Mouse (Mus musculus) intestine, embryonic 16.5 days (tissue): ENCODE measurements around the gene Usp7. TPM values are rescaled to one million over a fixed set of nuclear protein-coding genes. Genes with fewer than 3 reads are reported as not detected.
"Not testable (repeated sequence)": the region's sequence is repeated elsewhere in the genome, so short reads cannot be mapped to it uniquely, and the experiment has no call there.

Experiments
- ATAC-seq: fragments of 200-750 bp; cut with Nextera tagmentation; 2 replicates; pipeline ENCODE4 v1.8.0; 2017; ENCODE audit warnings: moderate TSS enrichment, moderate library complexity
- H3K27ac ChIP-seq: fragments of 300-500 bp; sonication (generic); 2 replicates; pipeline ENCODE4 v1.5.1; 2014; ENCODE audit warnings: mild to moderate bottlenecking, low read length
- H3K27me3 ChIP-seq: fragments of 300-500 bp; sonication (generic); replicated peaks from 2 replicates; pipeline ENCODE4 v1.6.1; 2014; ENCODE audit warnings: low read length, control low read depth, mixed read lengths; ENCODE audit not compliant: control insufficient read depth, insufficient read depth
- H3K36me3 ChIP-seq: fragments of 300-500 bp; sonication (generic); 2 replicates; pipeline ENCODE4 v1.6.1; 2014; ENCODE audit warnings: low read length, control low read depth; ENCODE audit not compliant: control insufficient read depth, insufficient read depth
- H3K4me1 ChIP-seq: fragments of 300-500 bp; sonication (generic); 2 replicates; pipeline ENCODE4 v1.6.1; 2014; ENCODE audit warnings: low read length, control low read depth, mixed read lengths; ENCODE audit not compliant: control insufficient read depth, insufficient read depth
- H3K4me2 ChIP-seq: fragments of 300-500 bp; sonication (generic); 2 replicates; pipeline ENCODE4 v1.6.1; 2014; ENCODE audit warnings: low read depth, low read length, control low read depth
- H3K4me3 ChIP-seq: fragments of 300-500 bp; sonication (generic); 2 replicates; pipeline ENCODE4 v1.5.1; 2014; ENCODE audit warnings: mild to moderate bottlenecking, low read length
- H3K9ac ChIP-seq: fragments of 300-500 bp; sonication (generic); 2 replicates; pipeline ENCODE4 v1.6.1; 2014; ENCODE audit warnings: low read depth, low read length
- H3K9me3 ChIP-seq: fragments of 300-500 bp; sonication (generic); 2 replicates; pipeline ENCODE4 v1.6.1; 2016; ENCODE audit warnings: low read length, control low read depth; ENCODE audit not compliant: control insufficient read depth
- WGBS: fragments of 180-500 bp; shearing (Covaris S2); extraction: QIAGEN DNeasy Blood & Tissue Kit; methylation state at CpG from one replicate; pipeline ENCODE4 v1.1.7; 2014; 5-methylcytosine and 5-hydroxymethylcytosine counted together
- polyA plus RNA-seq: library from polyadenylated mRNA; unstranded; fragments of >200 nt; fragmentation: Nextera tagmentation; extraction: Ambion mirVana; gene quantifications from 2 replicates; pipeline ENCODE4 v1.2.1, GENCODE M21; 2015

The Usp7 gene
- polyA plus RNA-seq, 1 experiment from 2014 or later = 19.1 TPM

DNA sequence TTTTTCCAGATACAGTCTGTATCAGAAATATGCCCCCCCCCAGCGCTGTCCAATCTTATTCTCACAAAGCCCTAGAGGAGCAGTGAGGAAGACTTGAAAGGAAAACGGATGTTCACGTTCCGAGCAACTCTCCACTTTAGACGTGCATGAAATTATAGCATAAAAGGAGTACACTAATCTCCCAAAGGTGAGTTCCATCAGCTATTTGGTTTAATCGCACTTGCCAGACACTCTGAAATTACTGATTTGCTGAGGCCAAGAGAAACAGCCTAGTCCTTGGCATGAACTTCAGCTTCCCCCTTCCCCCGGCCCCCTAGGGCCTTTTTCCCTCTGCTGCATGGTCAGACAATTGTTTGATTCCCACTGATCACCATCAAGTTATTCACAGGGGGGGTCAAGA is 55.4 kb downstream of the Usp7 start:
- H3K4me3 ChIP-seq = peak overlapping the region; percentile 98
- no peaks in the 10 kb centered on the region for H3K9me3 ChIP-seq
- no peaks in the 10 kb centered on the region for H3K36me3 ChIP-seq
- WGBS = 4% methylated on average over 7 of the region's 7 CpGs
- H3K4me2 ChIP-seq = peak overlapping the region; percentile 92
- H3K27me3 ChIP-seq = no peaks in the 10 kb centered on the region
- no peak for ATAC-seq
- H3K4me1 ChIP-seq = peaks cover 25% of the 10 kb centered on the region
- H3K27ac ChIP-seq = no peak overlapping the region
- H3K9ac ChIP-seq = peak overlapping the region; percentile 96

DNA sequence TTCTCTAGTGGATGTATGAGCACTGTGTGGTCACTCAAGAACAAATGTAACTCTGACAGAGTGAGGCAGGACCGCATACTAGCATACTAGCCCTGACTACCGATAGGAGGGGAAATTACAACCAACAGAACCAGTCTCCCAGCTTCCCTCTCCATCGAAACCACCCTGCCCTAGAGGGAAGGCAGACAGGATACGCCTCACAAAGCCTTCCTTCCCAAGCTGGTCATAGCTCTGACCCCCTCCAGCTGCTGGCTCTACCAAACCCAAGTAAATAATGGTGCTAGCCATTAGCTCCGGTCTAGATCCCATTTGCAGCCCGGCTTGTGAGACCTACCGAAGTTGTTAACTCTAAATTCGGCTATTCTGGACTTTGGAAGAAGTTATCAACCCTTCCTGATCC is 56.1 kb downstream of the Usp7 start:
- peak overlapping the region; percentile 92 for H3K4me2 ChIP-seq
- H3K9ac ChIP-seq = peak overlapping the region; percentile 96
- 13% methylated on average over 8 of the region's 8 CpGs for WGBS
- no peaks in the 10 kb centered on the region for H3K36me3 ChIP-seq
- H3K4me1 ChIP-seq = peaks cover 28% of the 10 kb centered on the region
- H3K4me3 ChIP-seq = peak overlapping the region; percentile 98
- H3K27ac ChIP-seq = no peak overlapping the region
- no peaks in the 10 kb centered on the region for H3K9me3 ChIP-seq
- ATAC-seq = no peak
- no peaks in the 10 kb centered on the region for H3K27me3 ChIP-seq

DNA sequence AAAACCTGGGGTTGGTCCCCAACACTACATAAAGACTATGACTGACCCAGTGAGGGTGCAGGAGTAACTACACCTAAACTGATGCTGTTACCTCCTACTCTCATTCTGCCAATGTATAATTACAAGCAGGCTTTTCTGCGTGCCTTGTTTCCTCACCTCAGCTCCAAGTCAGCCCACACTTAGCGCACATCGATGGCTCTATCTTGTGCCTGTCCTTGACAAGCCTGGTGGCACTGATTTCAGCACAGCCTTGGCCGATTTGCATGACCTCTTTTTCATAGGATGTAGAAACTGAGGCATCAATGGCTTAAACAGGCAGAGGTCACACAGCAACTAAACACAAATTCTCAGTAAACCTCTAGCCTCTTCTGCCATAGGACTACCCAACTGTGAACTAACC is 57.4 kb downstream of the Usp7 start:
- no peak for ATAC-seq
- WGBS = 63% methylated on average over 4 of the region's 4 CpGs
- Histone ChIP-seq H3K4me2 (no peak overlapping the region), H3K27me3 (no peaks in the 10 kb centered on the region), H3K9me3 (no peaks in the 10 kb centered on the region), H3K36me3 (no peaks in the 10 kb centered on the region), H3K4me3 (no peak overlapping the region), H3K9ac (no peak overlapping the region), H3K4me1 (peaks cover 29% of the 10 kb centered on the region), H3K27ac (no peak overlapping the region)

DNA sequence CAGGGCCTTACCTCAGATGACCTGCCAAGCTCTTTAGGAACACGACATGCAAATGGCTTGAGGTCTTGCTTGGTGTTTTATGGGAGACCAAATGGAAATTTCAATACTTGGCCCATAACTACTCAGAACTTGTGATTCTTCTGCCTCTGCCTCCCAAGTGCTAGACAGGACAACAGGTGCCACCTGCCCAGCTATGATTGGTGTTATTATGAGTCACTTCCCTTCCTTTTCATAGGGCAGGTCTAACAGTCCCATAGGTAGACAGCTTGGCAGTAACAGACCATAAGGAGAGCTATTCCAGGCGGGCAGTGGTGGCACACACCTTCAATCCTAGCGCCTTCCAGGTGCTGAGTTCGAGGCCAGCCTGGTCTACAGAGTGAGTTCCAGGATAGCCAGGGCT is 58.5 kb downstream of the Usp7 start:
- WGBS = 90% methylated on average over 4 of the region's 4 CpGs
- Histone ChIP-seq H3K4me1 (peaks cover 39% of the 10 kb centered on the region), H3K4me3 (no peak overlapping the region), H3K27me3 (no peaks in the 10 kb centered on the region), H3K9me3 (no peaks in the 10 kb centered on the region), H3K36me3 (no peaks in the 10 kb centered on the region), H3K4me2 (no peak overlapping the region), H3K9ac (no peak overlapping the region), H3K27ac (no peak overlapping the region)
- no peak for ATAC-seq

DNA sequence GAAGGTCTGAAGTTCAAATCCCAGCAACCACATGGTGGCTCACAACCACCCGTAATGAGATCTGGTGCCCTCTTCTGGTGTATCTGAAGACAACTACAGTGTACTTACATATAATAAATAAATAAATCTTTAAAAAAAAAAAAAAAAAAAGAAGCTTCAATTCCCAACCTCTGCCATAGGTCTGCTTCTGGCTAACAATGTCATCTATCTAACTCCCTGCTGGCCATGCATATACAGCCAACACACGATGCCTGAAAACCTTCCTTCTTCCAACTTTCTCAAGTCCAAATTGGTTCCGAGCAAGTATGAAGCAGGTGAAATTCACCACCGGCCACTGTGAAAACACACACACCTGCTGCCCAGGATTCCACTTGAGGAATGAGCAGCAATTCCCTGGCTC is 59.7 kb downstream of the Usp7 start:
- 86% methylated on average over 3 of the region's 4 CpGs for WGBS
- H3K4me3 ChIP-seq, H3K36me3 ChIP-seq, H3K27ac ChIP-seq, H3K9ac ChIP-seq, ATAC-seq, H3K4me2 ChIP-seq, H3K9me3 ChIP-seq, H3K27me3 ChIP-seq: not testable (repeated sequence)
- H3K4me1 ChIP-seq = peaks cover 39% of the 10 kb centered on the region

DNA sequence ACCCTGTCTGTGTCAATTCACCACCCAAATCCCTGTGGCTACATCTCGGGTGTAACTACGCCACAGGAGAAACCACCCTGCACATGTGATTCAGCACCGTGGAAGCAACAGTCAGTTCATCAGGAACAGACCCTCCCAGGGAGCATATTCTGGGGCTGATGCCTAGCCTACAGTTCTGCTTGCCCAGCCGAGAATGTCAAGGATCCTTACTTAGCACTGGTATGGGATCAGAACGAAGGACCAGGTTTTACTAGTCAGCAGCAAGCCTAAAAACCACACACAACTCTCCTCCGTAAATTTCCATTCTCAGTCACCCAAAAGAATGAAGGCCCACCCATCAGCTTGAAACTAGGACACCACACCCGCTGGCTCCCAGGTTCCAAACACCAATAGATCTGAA is 60.5 kb downstream of the Usp7 start:
- WGBS = 84% methylated on average over 7 of the region's 7 CpGs
- no peaks in the 10 kb centered on the region for H3K9me3 ChIP-seq
- H3K4me3 ChIP-seq = no peak overlapping the region
- no peak overlapping the region for H3K4me2 ChIP-seq
- peaks cover 37% of the 10 kb centered on the region for H3K4me1 ChIP-seq
- no peak overlapping the region for H3K9ac ChIP-seq
- no peaks in the 10 kb centered on the region for H3K27me3 ChIP-seq
- no peak overlapping the region for H3K27ac ChIP-seq
- H3K36me3 ChIP-seq = no peaks in the 10 kb centered on the region
- ATAC-seq = no peak

DNA sequence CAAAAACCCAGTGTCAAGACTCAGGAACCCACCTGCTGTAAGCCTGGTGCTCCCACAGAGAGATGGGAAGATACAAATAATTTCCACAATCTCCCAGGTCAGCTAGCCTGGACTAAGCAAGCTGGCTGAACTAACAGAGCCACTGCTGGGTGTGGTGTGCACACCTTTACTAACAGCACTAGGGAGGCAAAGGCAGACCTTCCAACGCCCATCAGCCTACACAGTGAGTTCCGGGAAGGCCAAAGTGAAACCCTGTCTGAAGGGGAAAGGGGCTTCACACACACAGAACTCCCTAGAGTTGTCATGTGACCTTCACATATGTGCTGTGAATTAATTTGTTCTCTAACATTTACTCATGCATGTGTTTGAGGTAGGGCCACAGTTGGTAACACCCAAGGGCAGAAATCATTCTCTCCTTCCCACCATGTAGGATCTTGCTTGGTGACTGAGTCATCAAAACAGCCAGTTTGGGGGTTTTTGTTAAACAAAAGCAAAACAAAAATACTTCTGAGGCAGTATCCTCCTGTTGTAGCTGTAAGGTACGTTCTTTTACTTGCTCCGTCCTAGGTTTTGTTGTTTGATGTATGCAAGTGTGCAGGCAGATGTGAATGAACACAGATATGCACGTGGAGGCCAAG is 63.9 kb downstream of the Usp7 start:
- H3K4me3 ChIP-seq = no peak overlapping the region
- 86% methylated on average over 5 of the region's 5 CpGs for WGBS
- H3K4me2 ChIP-seq = no peak overlapping the region
- H3K9ac ChIP-seq = no peak overlapping the region
- peaks cover 20% of the 10 kb centered on the region for H3K4me1 ChIP-seq
- no peak overlapping the region for H3K27ac ChIP-seq
- no peaks in the 10 kb centered on the region for H3K27me3 ChIP-seq
- no peak for ATAC-seq
- no peaks in the 10 kb centered on the region for H3K36me3 ChIP-seq
- H3K9me3 ChIP-seq = no peaks in the 10 kb centered on the region

DNA sequence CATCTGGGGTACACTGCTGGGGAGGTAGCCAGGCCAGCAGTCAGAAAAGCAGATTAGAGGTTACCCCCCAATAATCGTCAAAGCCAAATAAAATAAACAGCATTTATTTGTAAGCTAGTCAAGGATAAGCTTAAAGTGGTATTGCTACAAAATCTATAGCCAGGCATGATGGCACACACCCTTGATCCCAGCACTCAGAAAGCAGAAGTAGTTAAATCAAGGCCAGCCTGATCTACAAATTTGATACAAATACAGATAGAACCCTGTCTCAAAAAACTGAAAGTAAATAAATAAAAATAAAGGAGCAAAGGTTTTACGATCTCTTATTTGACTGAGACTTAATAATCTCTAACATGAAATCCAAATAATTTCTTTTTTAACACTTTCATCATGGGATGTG is 66.3 kb downstream of the Usp7 start:
- Histone ChIP-seq H3K36me3 (no peaks in the 10 kb centered on the region), H3K9ac (no peak overlapping the region), H3K9me3 (no peaks in the 10 kb centered on the region), H3K27me3 (no peaks in the 10 kb centered on the region), H3K4me1 (peaks cover 17% of the 10 kb centered on the region), H3K4me2 (no peak overlapping the region), H3K27ac (no peak overlapping the region), H3K4me3 (no peak overlapping the region)
- WGBS = 83% methylated on average over 2 of the region's 2 CpGs
- ATAC-seq = no peak

DNA sequence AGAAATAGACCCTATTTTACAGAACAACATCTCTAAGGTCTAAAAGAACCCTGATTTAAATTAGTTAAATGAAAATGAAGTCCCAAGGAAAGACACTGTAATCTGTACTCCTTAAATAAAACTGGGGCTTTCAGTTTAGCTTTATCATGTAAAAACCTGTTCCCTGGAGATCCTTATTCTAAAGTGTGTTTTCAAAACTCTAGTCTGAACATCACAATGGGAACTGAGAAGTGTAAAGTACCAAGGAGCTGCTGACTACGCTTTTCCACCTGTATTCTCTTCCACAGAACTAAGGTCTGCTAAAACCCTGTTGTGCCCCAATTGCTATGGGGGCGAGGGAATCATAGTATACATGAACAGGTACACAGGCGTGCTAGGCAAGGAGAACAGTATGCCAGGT is 68.1 kb downstream of the Usp7 start:
- Histone ChIP-seq H3K4me1 (peaks cover 9% of the 10 kb centered on the region), H3K4me3 (no peak overlapping the region), H3K27ac (no peak overlapping the region), H3K9me3 (no peaks in the 10 kb centered on the region), H3K9ac (no peak overlapping the region), H3K27me3 (no peaks in the 10 kb centered on the region), H3K4me2 (no peak overlapping the region), H3K36me3 (no peaks in the 10 kb centered on the region)
- WGBS = 89% methylated on average over 3 of the region's 3 CpGs
- ATAC-seq = no peak

DNA sequence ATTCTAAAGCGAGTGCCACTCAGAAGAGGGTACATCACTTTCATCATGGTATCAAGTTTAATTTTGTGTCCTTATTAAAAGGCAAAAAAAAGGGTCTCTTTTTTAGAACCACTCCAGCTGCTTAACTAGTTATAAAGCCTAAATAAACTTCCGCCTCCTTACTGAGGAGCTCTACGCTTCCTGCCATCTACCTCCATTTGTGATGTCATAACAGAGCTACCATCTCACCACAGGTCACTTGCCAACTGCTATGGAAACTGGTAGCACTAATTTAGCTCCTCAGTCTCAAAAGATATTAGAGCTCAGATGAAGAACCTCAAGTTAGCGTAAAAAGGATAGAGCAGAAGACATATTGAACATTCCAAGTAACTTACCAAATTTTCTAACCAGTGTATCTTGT is 71.7 kb downstream of the Usp7 start:
- WGBS = 90% methylated on average over 4 of the region's 4 CpGs
- Histone ChIP-seq H3K4me3 (no peak overlapping the region), H3K27me3 (no peaks in the 10 kb centered on the region), H3K9ac (no peak overlapping the region), H3K4me2 (no peak overlapping the region), H3K4me1 (peaks cover 14% of the 10 kb centered on the region), H3K27ac (no peak overlapping the region), H3K36me3 (0 out of 2 replicates have a peak, but pooled peaks cover 2% of the 10 kb centered on the region), H3K9me3 (no peaks in the 10 kb centered on the region)
- no peak for ATAC-seq
